Mouse (Mus musculus) midbrain, embryonic 14.5 days (tissue): Measurements from ENCODE around the gene Pou4f1. TPM values are rescaled to one million over a fixed set of nuclear protein-coding genes. Genes with fewer than 3 reads are reported as not detected.

Source experiments
- polyA plus RNA-seq: library from polyadenylated mRNA; unstranded; fragments of >200 nt; fragmentation: Nextera tagmentation; extraction: Ambion mirVana; gene quantifications from 2 replicates; pipeline ENCODE4 v1.2.1, GENCODE M21; 2014

The Pou4f1 gene
- polyA plus RNA-seq, 1 experiment from 2014 or later = 103 TPM

Other genes starting within 250 kb of the Pou4f1 start
- 30.8 and 34.5 TPM in 2 replicates for gene Rnf219, start 54.6 kb upstream of the Pou4f1 start, polyA plus RNA-seq